Mouse (Mus musculus) neural tube, embryonic 13.5 days (tissue): Measurements from ENCODE around the gene Trip12. TPM values are rescaled to one million over a fixed set of nuclear protein-coding genes. Genes with fewer than 3 reads are reported as not detected.

ENCODE experiments used
- ATAC-seq: fragments of 200-750 bp; cut with Nextera tagmentation; 2 replicates; pipeline ENCODE4 v1.8.0; 2017; ENCODE audit warnings: low read depth, mild to moderate bottlenecking, moderate TSS enrichment, moderate library complexity
- H3K27ac ChIP-seq: fragments of 300-500 bp; sonication (generic); replicated peaks from 2 replicates; pipeline ENCODE4 v1.5.1; 2015; ENCODE audit warnings: moderate library complexity, mild to moderate bottlenecking, inconsistent platforms
- H3K27me3 ChIP-seq: fragments of 300-500 bp; sonication (generic); 2 replicates; pipeline ENCODE4 v1.6.1; 2015; ENCODE audit warnings: mild to moderate bottlenecking, inconsistent platforms
- H3K36me3 ChIP-seq: fragments of 300-500 bp; sonication (generic); 2 replicates; pipeline ENCODE4 v1.6.1; 2015; ENCODE audit warnings: mild to moderate bottlenecking, inconsistent platforms
- H3K4me1 ChIP-seq: fragments of 300-500 bp; sonication (generic); replicated peaks from 2 replicates; pipeline ENCODE4 v1.6.1; 2015; ENCODE audit warnings: inconsistent platforms
- H3K4me2 ChIP-seq: fragments of 300-500 bp; sonication (generic); 2 replicates; pipeline ENCODE4 v1.6.1; 2015; ENCODE audit warnings: inconsistent platforms, mild to moderate bottlenecking, moderate library complexity
- H3K4me3 ChIP-seq: fragments of 300-500 bp; sonication (generic); 2 replicates; pipeline ENCODE4 v1.5.1; 2015; ENCODE audit warnings: mild to moderate bottlenecking, inconsistent platforms
- H3K9ac ChIP-seq: fragments of 300-500 bp; sonication (generic); 2 replicates; pipeline ENCODE4 v1.6.1; 2015; ENCODE audit warnings: moderate library complexity, mild to moderate bottlenecking, inconsistent platforms
- H3K9me3 ChIP-seq: fragments of 300-500 bp; sonication (generic); 2 replicates; pipeline ENCODE4 v1.6.1; 2016; ENCODE audit warnings: inconsistent platforms
- WGBS: fragments of 180-500 bp; shearing (Covaris S2); methylation state at CpG from one replicate; pipeline ENCODE4 v1.1.7; 2015; 5-methylcytosine and 5-hydroxymethylcytosine counted together
- polyA plus RNA-seq: library from polyadenylated mRNA; unstranded; fragments of >200 nt; fragmentation: Nextera tagmentation; extraction: Ambion mirVana; gene quantifications from 2 replicates; pipeline ENCODE4 v1.2.1, GENCODE M21; 2015

The Trip12 gene
- polyA plus RNA-seq, result 56.2 and 60.9 TPM in 2 replicates

GRCm38 (mm10) chr1:84840018-84840664 is at the start of gene Trip12:
Gene Trip12 (minus strand): TSS chr1:84840516.
- ATAC-seq, result peak; percentile 22
- Histone ChIP-seq H3K4me1 (peaks cover 36% of the 10 kb centered on the region), H3K9ac (peak within 1 kb of the TSS; percentile 93), H3K27ac (peak within 1 kb of the TSS; percentile 98), H3K4me3 (peak within 1 kb of the TSS; percentile 78), H3K9me3 (no peaks in the 10 kb centered on the region), H3K36me3 (no peaks in the 10 kb centered on the region), H3K4me2 (peak within 1 kb of the TSS; percentile 82), H3K27me3 (no peaks in the 10 kb centered on the region)
- WGBS, result 0% methylated on average over 39 of the region's 39 CpGs

- H3K4me2 ChIP-seq, result peak overlapping the region; percentile 34
- ATAC-seq, result peak; percentile 74
- H3K4me3 ChIP-seq, result no peak overlapping the region
- no peaks in the 10 kb centered on the region for H3K36me3 ChIP-seq
- H3K27me3 ChIP-seq, result no peaks in the 10 kb centered on the region
- no peak overlapping the region for H3K9ac ChIP-seq
- H3K9me3 ChIP-seq, result no peaks in the 10 kb centered on the region
- 8% methylated on average over 7 of the region's 7 CpGs for WGBS
- peaks cover 14% of the 10 kb centered on the region for H3K4me1 ChIP-seq
- H3K27ac ChIP-seq, result peak overlapping the region; percentile 39; the same call in 1 of the 2 replicates
Observed at GRCm38 (mm10) chr1:84890005-84890393, 49.7 kb upstream of the Trip12 start.

- peak overlapping the region; percentile 61; the same call in 1 of the 2 replicates for H3K27ac ChIP-seq
- no peak overlapping the region for H3K9ac ChIP-seq
- ATAC-seq, result peak; percentile 57; the same call in 1 of the 2 replicates
- no peak overlapping the region for H3K4me3 ChIP-seq
- H3K4me1 ChIP-seq, result peaks cover 14% of the 10 kb centered on the region
- 56% methylated on average over 8 of the region's 8 CpGs for WGBS
- H3K27me3 ChIP-seq, result no peaks in the 10 kb centered on the region
- H3K36me3 ChIP-seq, result no peaks in the 10 kb centered on the region
- H3K4me2 ChIP-seq, result peak overlapping the region; percentile 34
- H3K9me3 ChIP-seq, result no peaks in the 10 kb centered on the region
Observed at GRCm38 (mm10) chr1:84889330-84890004, 49.2 kb upstream of the Trip12 start.

- Histone ChIP-seq H3K4me1 (peaks cover 14% of the 10 kb centered on the region), H3K27me3 (no peaks in the 10 kb centered on the region), H3K9me3 (no peaks in the 10 kb centered on the region), H3K4me3 (no peak overlapping the region), H3K9ac (no peak overlapping the region), H3K4me2 (no peak overlapping the region), H3K27ac (no peak overlapping the region), H3K36me3 (no peaks in the 10 kb centered on the region)
- 89% methylated on average over 6 of the region's 6 CpGs for WGBS
- ATAC-seq, result no peak
Observed at GRCm38 (mm10) chr1:84885921-84886320, 45.6 kb upstream of the Trip12 start.

GRCm38 (mm10) chr1:84885174-84885573 is 44.9 kb upstream of the Trip12 start:
- Histone ChIP-seq H3K9me3 (no peaks in the 10 kb centered on the region), H3K27me3 (no peaks in the 10 kb centered on the region), H3K4me2 (no peak overlapping the region), H3K9ac (no peak overlapping the region), H3K27ac (no peak overlapping the region), H3K4me1 (peaks cover 11% of the 10 kb centered on the region), H3K36me3 (no peaks in the 10 kb centered on the region), H3K4me3 (no peak overlapping the region)
- WGBS, result 90% methylated on average over 3 of the region's 3 CpGs
- no peak for ATAC-seq

- H3K9me3 ChIP-seq, result no peaks in the 10 kb centered on the region
- WGBS, result 79% methylated on average over 4 of the region's 4 CpGs
- ATAC-seq, result no peak
- H3K4me1 ChIP-seq, result no peaks in the 10 kb centered on the region
- H3K36me3 ChIP-seq, result no peaks in the 10 kb centered on the region
- no peak overlapping the region for H3K4me3 ChIP-seq
- no peak overlapping the region for H3K9ac ChIP-seq
- no peaks in the 10 kb centered on the region for H3K27me3 ChIP-seq
- no peak overlapping the region for H3K4me2 ChIP-seq
- no peak overlapping the region for H3K27ac ChIP-seq
Observed at GRCm38 (mm10) chr1:84883889-84884288, 43.6 kb upstream of the Trip12 start.

- Histone ChIP-seq H3K27me3 (no peaks in the 10 kb centered on the region), H3K4me3 (no peak overlapping the region), H3K9ac (no peak overlapping the region), H3K27ac (no peak overlapping the region), H3K4me1 (no peaks in the 10 kb centered on the region), H3K4me2 (no peak overlapping the region), H3K36me3 (no peaks in the 10 kb centered on the region), H3K9me3 (no peaks in the 10 kb centered on the region)
- ATAC-seq, result no peak
- WGBS, result 88% methylated on average over 4 of the region's 4 CpGs
Observed at GRCm38 (mm10) chr1:84882937-84883336, 42.6 kb upstream of the Trip12 start.

GRCm38 (mm10) chr1:84882066-84882532 is 41.8 kb upstream of the Trip12 start:
- Histone ChIP-seq H3K9ac (no peak overlapping the region), H3K4me1 (no peaks in the 10 kb centered on the region), H3K4me3 (no peak overlapping the region), H3K27ac (no peak overlapping the region), H3K36me3 (no peaks in the 10 kb centered on the region), H3K27me3 (no peaks in the 10 kb centered on the region), H3K4me2 (no peak overlapping the region), H3K9me3 (no peaks in the 10 kb centered on the region)
- 22% methylated on average over 2 of the region's 2 CpGs for WGBS
- ATAC-seq, result no peak

- no peak for ATAC-seq
- H3K36me3 ChIP-seq, result no peaks in the 10 kb centered on the region
- no peaks in the 10 kb centered on the region for H3K4me1 ChIP-seq
- no peak overlapping the region for H3K4me3 ChIP-seq
- no peak overlapping the region for H3K27ac ChIP-seq
- no peak overlapping the region for H3K4me2 ChIP-seq
- H3K27me3 ChIP-seq, result no peaks in the 10 kb centered on the region
- H3K9me3 ChIP-seq, result no peaks in the 10 kb centered on the region
- no peak overlapping the region for H3K9ac ChIP-seq
- 70% methylated on average over 11 of the region's 11 CpGs for WGBS
Observed at GRCm38 (mm10) chr1:84881248-84882065, 41.1 kb upstream of the Trip12 start.

- no peaks in the 10 kb centered on the region for H3K4me1 ChIP-seq
- no peak overlapping the region for H3K4me3 ChIP-seq
- WGBS, result 97% methylated on average over 8 of the region's 8 CpGs
- no peak overlapping the region for H3K9ac ChIP-seq
- H3K4me2 ChIP-seq, result no peak overlapping the region
- no peaks in the 10 kb centered on the region for H3K36me3 ChIP-seq
- H3K27ac ChIP-seq, result no peak overlapping the region
- H3K27me3 ChIP-seq, result no peaks in the 10 kb centered on the region
- no peak for ATAC-seq
- H3K9me3 ChIP-seq, result no peaks in the 10 kb centered on the region
Observed at GRCm38 (mm10) chr1:84879571-84880120, 39.3 kb upstream of the Trip12 start.

- Histone ChIP-seq H3K9me3 (no peaks in the 10 kb centered on the region), H3K4me1 (no peaks in the 10 kb centered on the region), H3K4me2 (no peak overlapping the region), H3K9ac (no peak overlapping the region), H3K36me3 (no peaks in the 10 kb centered on the region), H3K27ac (no peak overlapping the region), H3K4me3 (no peak overlapping the region), H3K27me3 (no peaks in the 10 kb centered on the region)
- no peak for ATAC-seq
- 88% methylated on average over 2 of the region's 2 CpGs for WGBS
Observed at GRCm38 (mm10) chr1:84877590-84877989, 37.3 kb upstream of the Trip12 start.

- H3K27me3 ChIP-seq, result no peaks in the 10 kb centered on the region
Observed at GRCm38 (mm10) chr1:84872939-84873338, 32.6 kb upstream of the Trip12 start.

More at GRCm38 (mm10) chr1:84872939-84873338, 32.6 kb upstream of the Trip12 start:
- no peak overlapping the region for H3K9ac ChIP-seq
- no peak overlapping the region for H3K27ac ChIP-seq
- ATAC-seq, result no peak
- H3K36me3 ChIP-seq, result no peaks in the 10 kb centered on the region
- H3K4me3 ChIP-seq, result no peak overlapping the region
- WGBS, result 78% methylated on average over 4 of the region's 4 CpGs
- H3K9me3 ChIP-seq, result no peaks in the 10 kb centered on the region
- no peak overlapping the region for H3K4me2 ChIP-seq
- H3K4me1 ChIP-seq, result no peaks in the 10 kb centered on the region
